Mouse (Mus musculus) left cerebral cortex, postnatal 25 days (tissue): ENCODE results near the gene Dnajb1. TPM values are rescaled to one million over a fixed set of nuclear protein-coding genes. Genes with fewer than 3 reads are reported as not detected.
A peak's percentile ranks its signal among the peaks of the same experiment; 100 is the strongest.

Experiments used
- DNase-seq, 2 experiments: peaks; one replicate each; pipeline ENCODE4 v3.0.0; 2022; ENCODE audit warnings: low spot score in 2 of 2, mixed read lengths in 1 of 2
- intact Hi-C: fragments of 180-260 bp; cut with DNase I; formaldehyde crosslinking; loops from one replicate; pipeline ENCODE4 v1.15.1; 2025
- total RNA-seq, 2 experiments: library from RNA; stranded (reverse); gene quantifications; 2 replicates each; pipeline ENCODE4 v1.2.3; 2021

Dnajb1 gene
- total RNA-seq, 2 experiments from 2014 or later = 56.0 to 59.1 TPM

- DNase-seq = no peak
- intact Hi-C loops = no loop called here
Observed at GRCm38 (mm10) chr8:83647511-83647910, 39.5 kb downstream of the Dnajb1 start.

GRCm38 (mm10) chr8:83648031-83648430, 40.0 kb downstream of the Dnajb1 start:
- DNase-seq = no peak
- intact Hi-C loops = no loop called here

DNA sequence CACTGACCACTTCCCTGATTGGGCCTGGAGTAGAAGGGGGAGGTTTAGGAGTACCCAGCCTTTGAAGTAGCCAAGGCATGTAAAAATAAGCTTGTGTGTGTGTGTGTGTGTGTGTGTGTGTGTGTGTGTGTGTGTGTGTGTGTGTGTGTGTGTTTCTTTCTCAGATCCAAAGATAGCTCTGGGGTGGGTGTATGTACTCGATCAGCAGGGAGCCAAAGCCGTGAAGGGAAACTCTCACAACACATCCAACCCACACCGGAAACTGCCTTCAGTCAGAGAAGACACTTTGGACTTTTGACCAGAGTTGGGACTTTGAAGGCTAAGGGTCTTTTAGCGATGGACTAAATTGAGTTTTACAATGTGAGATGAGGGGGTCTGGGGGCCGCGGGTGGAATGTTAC, 41.7 kb downstream of the Dnajb1 start:
- peak in 1 of 2 experiments; percentile 68 for DNase-seq
- intact Hi-C loops = no loop called here

DNA sequence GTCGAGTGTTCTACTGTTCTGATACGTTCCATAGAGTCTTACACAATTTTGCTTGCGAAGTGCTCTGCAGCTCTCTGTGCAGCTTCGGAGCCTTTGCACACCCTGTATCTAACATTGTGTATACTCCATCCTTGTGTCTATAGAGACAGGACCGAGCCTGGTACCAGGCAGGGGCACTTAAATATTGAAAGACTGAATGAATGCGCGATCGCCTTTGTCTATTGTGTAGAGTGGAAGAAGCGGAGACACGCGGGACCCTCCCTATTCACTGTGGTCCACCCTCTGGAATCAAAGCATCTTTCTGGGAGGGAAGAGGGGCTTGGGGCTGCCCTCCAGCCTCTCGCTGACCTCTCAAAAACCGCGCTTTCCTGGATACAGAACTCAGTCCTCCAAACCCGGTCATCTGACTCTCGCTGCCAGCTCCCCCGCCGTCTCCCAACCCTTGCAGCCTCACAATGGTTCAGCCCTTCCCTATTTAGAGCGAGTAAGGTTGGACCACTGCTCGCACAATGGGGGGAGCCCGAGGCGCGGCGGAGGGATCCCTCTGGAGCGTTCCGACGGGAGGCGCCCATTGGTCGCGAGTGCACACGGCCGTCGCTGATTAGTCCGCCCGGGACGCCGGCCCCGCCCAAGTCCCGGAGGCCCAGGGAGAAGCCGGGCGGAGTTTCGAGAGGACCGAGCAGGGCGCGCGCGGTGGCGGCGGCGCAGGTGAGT, 44.2 kb downstream of the Dnajb1 start, which contains the start of gene Gipc1:
Gene Gipc1 (plus strand): TSS at position 648 of the 714 bp plus-strand sequence.
- intact Hi-C loops = loop anchor here (1.0 kb wide), 1 partner anchor 44 kb away; the partner anchor contains the start of gene Dnajb1
- peak; percentile 95 to 98 for DNase-seq

DNA sequence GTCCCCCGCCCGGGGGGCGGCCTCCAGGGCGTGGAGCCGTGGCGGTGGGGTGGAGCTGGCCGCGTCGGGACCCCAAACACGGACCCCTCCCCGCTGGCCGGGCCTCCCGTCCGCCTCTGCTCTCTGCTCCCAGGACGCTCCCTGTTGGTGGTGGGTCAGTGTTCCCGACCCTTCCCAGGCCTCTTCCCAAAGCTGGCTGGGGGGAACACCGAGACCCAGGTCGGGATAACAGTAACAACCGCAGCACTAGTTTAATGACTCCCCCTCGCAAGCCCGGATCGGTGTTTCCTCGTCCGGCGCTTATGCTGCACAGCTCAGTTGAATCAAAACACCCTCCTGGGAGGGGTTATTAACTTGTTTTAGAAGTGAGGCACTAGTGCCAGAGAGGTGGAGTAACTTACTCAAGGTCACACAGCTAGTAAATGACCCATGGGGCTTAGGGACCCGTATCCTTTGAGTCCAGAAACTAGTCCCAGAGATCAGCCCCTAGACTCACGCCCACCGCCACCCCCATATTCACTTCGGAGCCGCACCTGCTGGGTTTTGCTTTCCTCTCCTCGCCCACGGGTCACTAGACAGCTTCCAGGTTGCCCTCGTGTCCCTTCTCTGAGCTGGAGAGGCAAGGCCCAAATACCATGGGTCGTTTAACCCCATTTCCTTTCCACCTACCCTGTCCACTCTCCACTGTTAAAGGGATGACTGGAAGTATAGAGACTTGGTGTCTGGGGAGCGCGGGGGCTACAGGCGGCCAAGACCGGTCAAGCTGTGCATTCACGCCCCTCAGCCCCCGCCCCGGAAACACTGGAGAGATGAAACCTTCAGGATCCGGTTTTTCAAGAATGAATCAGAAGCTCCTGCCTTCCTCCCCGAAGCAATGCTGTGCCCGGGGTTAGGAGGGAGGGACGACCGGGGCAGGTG, 45.0 kb downstream of the Dnajb1 start:
- no peak for DNase-seq
- intact Hi-C loops = loop anchor here (1.0 kb wide), 1 partner anchor 45 kb away; the partner anchor contains the start of gene Dnajb1

DNA sequence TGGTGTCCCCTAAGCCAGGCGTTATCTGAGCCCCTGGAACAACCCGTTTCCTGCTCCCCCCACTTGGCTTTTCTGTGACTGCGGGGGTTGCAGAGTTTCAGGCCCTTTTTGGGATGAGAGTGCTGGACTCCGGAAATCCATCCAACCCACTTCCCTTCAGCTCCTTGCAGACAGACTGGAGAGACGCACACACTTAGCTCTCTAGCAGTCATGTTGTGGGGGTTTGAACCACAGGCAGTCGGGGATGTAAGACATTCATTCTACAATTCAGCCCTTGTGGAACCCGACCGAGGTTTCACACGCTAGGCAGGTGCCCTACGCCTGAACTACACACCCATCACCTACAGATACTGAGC, 45.6 kb downstream of the Dnajb1 start:
- intact Hi-C loops = no loop called here

DNA sequence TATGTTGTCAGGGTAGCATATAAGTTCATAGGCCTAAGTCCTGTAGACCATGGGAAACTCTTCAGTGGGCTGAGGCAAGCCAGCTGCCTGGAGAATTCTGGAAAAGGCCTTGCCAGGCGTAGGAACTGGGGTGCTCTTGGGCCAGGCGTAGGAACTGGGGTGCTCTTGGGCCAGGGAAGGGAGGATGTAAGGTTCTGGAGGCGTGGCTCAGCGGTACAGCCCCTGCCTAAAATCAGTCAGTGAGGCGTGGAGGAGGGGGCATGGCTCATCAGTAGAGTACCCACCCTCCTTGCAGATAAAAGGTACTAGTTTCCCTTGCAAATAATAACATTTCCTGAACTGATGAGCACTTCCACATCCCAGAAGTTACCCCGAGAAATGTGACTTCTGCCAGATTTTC, 46.7 kb downstream of the Dnajb1 start:
- intact Hi-C loops = no loop called here
- no peak for DNase-seq

More for the DNA sequence above, 45.6 kb downstream of the Dnajb1 start:
- peak in 1 of 2 experiments; percentile 62 for DNase-seq

GRCm38 (mm10) chr8:83656043-83656442, 48.0 kb downstream of the Dnajb1 start:
- intact Hi-C loops = no loop called here
- DNase-seq = no peak

- intact Hi-C loops = no loop called here
- DNase-seq = peak in 1 of 2 experiments; percentile 9
Observed at GRCm38 (mm10) chr8:83656484-83657246, 48.7 kb downstream of the Dnajb1 start.

GRCm38 (mm10) chr8:83660545-83660944, 52.6 kb downstream of the Dnajb1 start:
- intact Hi-C loops = loop anchor here (5.0 kb wide), 2 partner anchors 57 to 232 kb away; partner anchors contain the start of gene Ddx39
- DNase-seq = peak in 1 of 2 experiments; percentile 77

GRCm38 (mm10) chr8:83660995-83661680, 53.1 kb downstream of the Dnajb1 start:
- intact Hi-C loops = loop anchor here (5.0 kb wide), 2 partner anchors 56 to 231 kb away; partner anchors contain the start of gene Ddx39
- no peak for DNase-seq

Other genes with a start within 250 kb of the Dnajb1 start
- 1 to 10 TPM; 7.7 to 9.2 TPM for gene Clgn, start 218.3 kb upstream of the Dnajb1 start, total RNA-seq
- 100 to 1,000 TPM; 212 to 232 TPM for gene Scoc, start 149.8 kb upstream of the Dnajb1 start, total RNA-seq
- not detected for gene Olfr370, start 72.4 kb upstream of the Dnajb1 start, total RNA-seq
- gene Ndufb7, start 41.5 kb upstream of the Dnajb1 start, total RNA-seq = 100 to 1,000 TPM; 140 to 145 TPM
- 100 to 1,000 TPM; 549 to 574 TPM for gene Tecr, start 222 bp upstream of the Dnajb1 start, total RNA-seq
- gene Gipc1, start 44.5 kb downstream of the Dnajb1 start, total RNA-seq = 100 to 1,000 TPM in 1 of 2 experiments, 10 to 100 TPM in 1; 99.3 to 108 TPM
- gene Ptger1, start 58.5 kb downstream of the Dnajb1 start, total RNA-seq = 1 to 10 TPM; 1.2 to 1.5 TPM
- 10 to 100 TPM; 53.2 to 72.7 TPM for gene Pkn1, start 91.0 kb downstream of the Dnajb1 start, total RNA-seq
- 10 to 100 TPM; 17.4 to 18.2 TPM for gene Ddx39, start 107.0 kb downstream of the Dnajb1 start, total RNA-seq
- 1 to 10 TPM; 9.0 to 9.6 TPM for gene Adgre5, start 133.1 kb downstream of the Dnajb1 start, total RNA-seq